Mouse (Mus musculus): ENCODE results near the gene Tmem198.

DNA sequence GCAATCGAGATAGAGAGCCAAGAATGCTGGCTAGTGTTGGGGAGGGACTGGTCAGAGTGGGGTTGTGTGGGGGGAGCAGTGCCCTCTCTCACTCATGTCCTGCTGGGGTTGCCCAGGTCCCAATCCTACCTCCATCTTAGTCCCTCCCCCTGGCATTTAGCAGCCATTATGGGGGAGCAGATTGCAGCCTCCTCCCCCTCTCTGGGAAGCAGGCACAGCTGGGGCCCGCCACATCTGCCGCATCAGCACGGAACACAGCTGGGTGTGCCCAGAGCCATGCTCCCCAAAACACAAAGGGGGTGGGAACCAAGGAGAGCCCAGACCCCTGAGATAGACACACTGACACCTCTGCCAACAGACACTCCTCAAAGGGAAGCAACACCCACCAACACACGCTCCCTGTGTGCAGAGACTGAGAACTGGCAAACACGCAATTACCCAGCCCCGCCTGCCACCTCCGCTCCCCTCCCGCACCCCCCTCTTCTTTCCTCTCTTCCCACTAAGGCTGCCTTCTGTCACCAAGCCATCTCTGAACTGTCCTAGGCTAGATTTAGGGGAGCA, 34.1 kb upstream of the Tmem198 start:
- TF ChIP-seq E2F4 (IDR thresholded peaks at IDR 0.05; ENCODE audit: insufficient read depth) (no peak), POLR2A (IDR thresholded peaks at IDR 0.05; ENCODE audit: insufficient read length, low read depth) (no peak), MYOD1 (IDR thresholded peaks at IDR 0.05; ENCODE audit: control insufficient read depth in 1 of 3, insufficient read length in 2 of 3, low read depth in 2 of 3) (no peak), TCF12 (IDR thresholded peaks at IDR 0.05; ENCODE audit: insufficient read depth, poor library complexity, severe bottlenecking) (no peak), CEBPB (IDR thresholded peaks at IDR 0.05; ENCODE audit: insufficient read depth, poor library complexity, severe bottlenecking) (no peak), MYOG (IDR thresholded peaks at IDR 0.05; ENCODE audit: control insufficient read depth in 1 of 3, insufficient read depth in 1 of 3, insufficient read length in 2 of 3, low read depth in 2 of 3) (no peak), TCF3 (IDR thresholded peaks at IDR 0.05; ENCODE audit: insufficient read length, low read depth) (no peak), USF1 (IDR thresholded peaks at IDR 0.05; ENCODE audit: low read depth) (no peak), MAX (IDR thresholded peaks at IDR 0.05; ENCODE audit: low read depth) (no peak), POLR2AphosphoS2 (IDR thresholded peaks at IDR 0.05; ENCODE audit: insufficient read length, low read depth) (peak; percentile 32), REST (IDR thresholded peaks at IDR 0.05; ENCODE audit: insufficient read depth, insufficient read length) (no peak), SRF (IDR thresholded peaks at IDR 0.05; ENCODE audit: control insufficient read depth, insufficient read length, low read depth) (no peak)
